Mouse (Mus musculus) layer of hippocampus, adult 11-12 months (tissue): ENCODE data around the gene Myl4.
"Not testable (repeated sequence)": the region's sequence is repeated elsewhere in the genome, so short reads cannot be mapped to it uniquely, and the experiment has no call there.

Experiments used
- DNase-seq: peaks from one replicate; pipeline ENCODE4 v3.0.0; 2022; ENCODE audit warnings: low spot score

Myl4 gene

DNA sequence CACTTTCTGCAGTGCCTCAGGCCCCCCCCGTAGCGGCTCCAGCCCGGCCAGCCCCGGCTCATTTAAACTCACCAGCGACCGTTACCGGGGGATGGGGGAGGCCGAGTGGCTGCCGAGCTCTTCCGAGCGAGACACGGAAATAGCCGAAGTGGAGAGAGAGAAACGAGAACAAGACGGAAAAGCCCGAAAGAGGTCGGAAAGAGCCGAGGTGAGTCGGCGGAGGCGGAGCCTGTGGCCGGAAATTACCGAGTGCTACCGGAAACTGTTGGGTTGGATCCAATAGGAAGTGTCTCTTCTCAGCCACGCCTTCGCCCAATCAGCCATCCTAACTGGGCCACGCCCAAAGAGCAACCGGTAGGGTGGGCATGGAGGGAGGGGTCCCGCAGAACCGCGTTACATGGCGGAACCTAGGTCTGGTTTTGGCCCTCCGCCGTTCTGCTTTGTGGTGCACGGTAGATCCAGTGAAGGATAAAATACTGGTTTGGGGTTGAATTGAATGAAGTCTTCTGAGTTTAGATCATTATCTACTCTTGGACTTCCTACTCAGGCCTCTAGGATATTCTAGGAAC, at the start of gene Myl4, which contains the start of gene Cdc27:
Gene Myl4 (plus strand): TSS at position 258 of the 569 bp plus-strand sequence.
Gene Cdc27 (minus strand): TSS at position 215 of the 569 bp plus-strand sequence.
- peak; percentile 100 for DNase-seq

DNA sequence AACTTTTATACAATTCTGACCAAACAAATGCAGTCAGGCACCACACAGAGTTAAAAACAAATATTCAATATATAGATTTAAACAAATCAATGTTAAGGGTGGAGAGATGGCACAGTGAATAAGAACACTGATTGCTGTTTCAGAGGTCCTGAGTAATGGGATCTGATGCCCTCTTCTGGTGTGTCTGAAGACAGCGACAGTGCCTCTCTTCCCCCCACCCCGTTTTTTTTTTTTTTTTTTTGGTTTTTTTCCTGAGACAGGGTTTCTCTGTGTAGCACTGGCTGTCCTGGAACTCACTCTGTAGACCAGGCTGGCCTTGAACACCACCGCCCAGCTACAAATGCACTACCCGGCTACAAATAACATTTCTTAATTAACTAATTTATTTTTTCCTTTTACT, 42.0 kb upstream of the Myl4 start:
- DNase-seq: no peak

DNA sequence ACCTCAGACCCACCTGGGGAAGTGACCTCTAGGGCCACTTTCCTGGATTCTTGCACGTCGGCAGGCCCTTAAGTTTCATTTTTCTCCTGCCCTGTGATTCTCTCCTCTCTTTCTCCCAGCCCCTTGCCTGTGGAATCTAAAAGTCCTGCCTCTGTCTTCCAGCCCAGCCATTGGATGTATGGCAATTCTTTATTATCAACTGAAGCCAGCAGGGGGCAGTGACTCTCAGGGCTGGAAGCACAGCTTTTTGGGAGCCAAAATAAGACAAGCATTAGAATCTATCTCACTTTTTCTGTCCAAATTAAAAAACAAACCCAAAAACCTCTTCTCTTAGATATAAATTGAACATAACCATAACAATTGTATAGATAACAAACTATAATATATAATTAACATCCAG, 39.9 kb upstream of the Myl4 start:
- peak; percentile 17 for DNase-seq

DNA sequence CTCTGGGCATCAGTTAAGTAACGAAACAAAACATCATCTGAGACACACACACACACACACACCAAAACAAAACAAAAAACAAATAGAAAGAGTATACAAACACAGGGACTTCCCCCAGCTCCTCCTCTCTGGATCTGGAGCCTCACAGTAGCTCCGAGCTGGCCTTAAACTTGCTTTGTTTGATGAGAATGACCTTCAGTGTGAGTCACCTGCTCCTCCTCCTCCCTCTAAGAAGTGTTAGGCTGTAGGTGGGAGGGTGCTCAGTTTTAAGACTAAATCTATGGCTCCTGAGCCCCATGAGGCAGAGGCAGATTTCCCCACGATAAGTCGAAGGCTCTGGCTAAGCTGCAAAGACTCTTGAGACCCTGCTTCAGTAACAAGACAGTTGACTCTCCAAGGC, 38.0 kb upstream of the Myl4 start:
- no peak for DNase-seq

DNA sequence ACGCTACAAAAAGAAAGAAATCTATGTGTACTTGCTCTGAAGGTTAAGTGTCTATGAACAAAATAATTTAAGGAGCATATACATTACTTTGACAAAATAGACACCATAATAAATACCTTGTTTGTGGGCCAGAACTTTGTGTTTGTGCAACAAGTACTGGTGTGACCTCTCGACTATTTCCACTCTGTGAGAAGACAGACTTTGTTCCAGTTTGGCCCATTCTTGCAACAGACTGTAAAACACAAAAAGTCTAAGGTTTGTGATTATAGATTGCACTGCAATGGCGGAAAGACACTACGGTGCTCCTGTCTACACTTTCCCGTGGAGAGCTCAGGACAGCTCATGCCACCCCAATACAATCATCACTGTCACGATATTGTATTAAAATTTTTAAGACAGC, 24.5 kb upstream of the Myl4 start:
- no peak for DNase-seq

DNA sequence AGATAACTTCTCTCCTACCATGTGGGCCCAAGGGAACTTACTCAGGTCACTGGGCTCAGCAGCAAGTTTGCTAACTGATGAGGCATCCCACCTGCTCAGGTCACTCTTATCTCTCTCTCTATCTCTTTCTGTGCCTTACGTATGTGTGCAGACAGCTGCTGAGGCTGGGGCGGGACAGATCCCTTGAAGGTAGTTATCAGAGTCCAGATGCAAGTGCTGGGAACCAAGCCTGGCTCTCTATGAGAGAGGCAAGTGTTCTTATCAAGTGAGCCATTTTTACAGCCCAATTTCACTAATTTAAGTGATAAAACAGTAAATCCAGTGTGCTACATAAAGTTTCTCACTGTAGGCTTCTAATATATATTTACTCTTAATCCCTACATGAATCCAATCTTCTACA, 13.6 kb upstream of the Myl4 start:
- DNase-seq: no peak

DNA sequence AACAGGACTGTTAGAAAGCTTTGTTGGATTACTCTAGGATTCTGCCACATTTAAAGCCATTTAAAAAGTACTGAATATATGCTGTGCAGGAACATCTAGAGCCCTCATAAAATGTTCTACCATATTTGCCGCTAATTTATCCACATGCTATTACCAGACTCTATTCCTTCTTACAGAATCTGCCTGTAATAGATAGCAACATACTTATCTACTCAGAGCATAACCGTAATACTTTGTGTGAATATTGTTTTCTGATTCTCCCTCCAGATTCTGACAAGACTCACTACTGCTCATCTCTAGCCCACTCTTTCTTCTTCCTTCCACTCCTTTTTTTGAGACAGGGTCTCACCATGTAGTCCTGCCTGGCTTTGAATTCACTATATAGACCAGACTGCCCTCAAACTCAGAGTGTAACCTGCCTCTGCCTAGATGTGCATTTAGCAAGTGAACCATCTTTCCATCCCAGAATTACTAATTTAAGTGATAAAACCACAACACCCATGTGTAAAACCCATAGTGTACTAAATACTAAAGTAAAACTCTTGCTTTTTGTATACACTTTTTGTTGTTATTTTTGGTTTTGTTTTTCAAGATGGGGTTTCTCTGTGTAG, 12.4 kb upstream of the Myl4 start:
- DNase-seq: no peak

DNA sequence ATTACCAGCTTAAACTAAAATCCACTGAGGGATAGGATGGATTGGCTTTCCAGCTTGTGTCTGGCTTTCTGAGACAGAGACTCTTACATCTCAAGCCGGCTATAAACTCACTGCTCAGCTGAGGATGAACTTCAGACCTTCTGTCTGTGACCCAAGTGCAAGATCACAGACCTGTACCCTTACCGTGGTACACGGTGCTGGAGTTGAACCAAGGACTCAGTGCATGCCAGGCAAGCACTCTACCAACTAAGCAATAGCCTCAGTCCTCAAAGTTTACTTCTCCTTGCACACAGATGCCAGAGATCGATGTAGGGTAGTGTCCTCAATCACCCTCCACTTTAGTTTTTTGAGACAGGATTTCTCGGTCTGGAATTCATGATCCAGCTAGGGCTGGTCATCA, 10.7 kb upstream of the Myl4 start:
- DNase-seq: no peak

DNA sequence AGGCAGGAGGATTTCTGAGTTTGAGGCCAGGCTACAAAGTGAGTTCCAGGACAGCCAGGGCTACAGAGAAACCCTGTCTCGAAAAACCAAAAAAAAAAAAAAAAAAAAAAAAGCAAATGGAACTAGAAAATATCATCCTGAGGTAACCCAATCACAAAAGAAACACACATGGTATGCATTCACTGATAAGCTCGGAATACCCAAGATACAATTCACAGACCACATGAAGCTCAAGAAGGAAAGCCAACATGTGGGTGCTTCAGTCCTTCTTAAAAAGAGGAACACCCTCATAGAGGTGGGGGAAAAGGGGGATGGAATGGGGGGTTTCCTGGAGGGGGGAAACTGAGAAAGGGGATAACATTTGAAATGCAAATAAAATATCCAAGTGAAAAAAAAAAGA, 7.1 kb upstream of the Myl4 start:
- not testable (repeated sequence) for DNase-seq

DNA sequence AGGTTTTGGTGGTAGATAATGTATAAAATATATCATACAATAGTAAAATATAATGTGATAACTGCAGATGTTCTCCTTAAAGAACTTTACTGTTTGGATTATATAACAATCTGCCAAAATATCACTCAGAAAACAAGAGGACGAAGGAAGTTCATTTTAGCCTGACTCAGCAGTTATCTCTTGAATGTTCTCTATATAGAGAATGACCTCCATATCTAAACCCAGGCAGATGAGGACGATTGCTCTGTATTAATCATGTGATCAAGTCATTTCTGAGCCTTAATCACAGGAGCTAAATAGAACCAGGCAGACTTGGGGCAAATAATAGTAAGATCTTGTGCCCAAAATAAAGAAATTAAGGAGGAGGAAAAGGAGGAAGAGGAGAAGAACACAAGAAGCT, 6.0 kb upstream of the Myl4 start:
- no peak for DNase-seq

DNA sequence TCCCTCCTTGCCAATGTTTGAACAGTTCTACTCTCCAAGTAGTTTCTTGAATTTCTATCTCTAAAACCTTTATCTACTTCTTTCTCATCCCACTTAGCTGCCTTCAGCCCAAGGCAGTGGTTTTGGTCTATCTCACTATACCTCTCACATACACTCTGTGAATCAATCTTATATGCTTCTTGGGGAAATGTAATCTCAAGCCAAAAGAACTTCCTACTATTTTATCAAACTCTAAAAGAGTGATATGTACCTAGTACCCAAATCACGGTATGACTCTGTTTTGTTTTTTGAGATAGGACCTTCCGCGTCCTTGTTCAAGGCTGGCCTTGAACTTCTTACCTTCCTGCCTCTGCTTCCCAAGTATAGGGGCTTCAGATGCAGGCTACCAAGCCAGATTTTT, 3.0 kb upstream of the Myl4 start:
- DNase-seq: no peak

DNA sequence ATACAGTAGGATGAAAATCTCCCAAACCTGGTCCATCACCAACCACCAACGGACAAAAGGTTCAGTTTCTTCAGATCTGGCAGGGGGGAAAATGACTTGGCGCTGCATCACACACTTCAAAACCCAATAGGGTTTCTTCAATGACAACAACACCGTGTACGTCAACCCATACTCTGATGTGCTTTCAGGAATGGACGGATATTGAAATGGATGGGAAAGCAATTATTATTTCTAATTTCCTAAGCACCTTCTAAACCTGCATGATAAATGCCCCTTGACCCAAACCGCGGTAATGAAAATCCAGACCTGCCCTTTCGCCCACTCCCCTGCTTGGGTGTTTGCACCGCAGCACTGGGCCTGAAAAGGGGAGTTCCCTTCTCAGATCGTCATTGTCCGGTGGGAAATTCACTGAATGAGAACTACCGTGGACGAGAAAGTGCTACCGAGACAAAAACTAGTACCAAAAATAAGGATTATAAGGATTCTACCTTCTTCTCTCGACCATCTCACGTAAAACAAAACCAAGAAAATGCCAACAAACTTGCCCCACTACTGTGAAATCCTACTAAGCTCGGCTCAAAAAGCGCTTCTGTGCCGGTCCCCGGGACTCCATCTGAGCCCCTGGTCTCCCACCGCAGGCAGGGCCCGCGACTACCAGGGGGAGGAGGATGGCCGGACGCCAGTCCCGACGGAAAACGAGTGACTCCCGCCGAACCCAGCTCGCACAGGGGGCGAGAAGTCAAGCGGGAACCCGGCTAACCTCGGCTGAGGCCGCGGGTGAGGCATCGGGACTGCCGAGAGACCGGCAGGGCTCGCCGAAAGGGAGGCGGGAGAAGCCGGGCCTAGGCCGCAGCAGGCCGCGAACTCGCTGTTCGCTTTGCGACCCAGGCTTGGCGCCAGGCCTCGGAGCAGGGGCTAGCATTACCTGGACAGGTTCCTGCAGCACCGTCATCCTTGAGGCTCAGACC, 741 bp upstream of the Myl4 start:
- no peak for DNase-seq

DNA sequence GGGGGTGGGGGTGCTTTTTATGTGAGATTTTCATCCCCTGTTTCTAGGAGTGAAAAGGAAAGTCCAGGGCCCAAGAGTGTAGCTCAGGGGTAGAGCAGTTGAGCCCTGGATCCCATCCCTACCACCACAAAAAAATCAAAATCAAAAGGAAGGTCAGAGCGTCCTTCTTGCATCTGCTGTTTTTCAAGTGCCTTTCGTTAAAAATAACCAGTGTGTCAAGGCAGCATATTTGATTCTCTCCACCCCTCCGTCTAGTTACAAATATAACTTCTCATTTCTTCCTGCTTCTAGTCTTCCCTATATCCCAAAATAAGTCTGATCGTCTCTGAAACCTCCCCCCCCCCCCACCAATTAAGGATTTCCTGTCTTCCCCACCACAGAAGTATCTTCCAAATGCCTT, 7.6 kb downstream of the Myl4 start:
- DNase-seq: no peak

DNA sequence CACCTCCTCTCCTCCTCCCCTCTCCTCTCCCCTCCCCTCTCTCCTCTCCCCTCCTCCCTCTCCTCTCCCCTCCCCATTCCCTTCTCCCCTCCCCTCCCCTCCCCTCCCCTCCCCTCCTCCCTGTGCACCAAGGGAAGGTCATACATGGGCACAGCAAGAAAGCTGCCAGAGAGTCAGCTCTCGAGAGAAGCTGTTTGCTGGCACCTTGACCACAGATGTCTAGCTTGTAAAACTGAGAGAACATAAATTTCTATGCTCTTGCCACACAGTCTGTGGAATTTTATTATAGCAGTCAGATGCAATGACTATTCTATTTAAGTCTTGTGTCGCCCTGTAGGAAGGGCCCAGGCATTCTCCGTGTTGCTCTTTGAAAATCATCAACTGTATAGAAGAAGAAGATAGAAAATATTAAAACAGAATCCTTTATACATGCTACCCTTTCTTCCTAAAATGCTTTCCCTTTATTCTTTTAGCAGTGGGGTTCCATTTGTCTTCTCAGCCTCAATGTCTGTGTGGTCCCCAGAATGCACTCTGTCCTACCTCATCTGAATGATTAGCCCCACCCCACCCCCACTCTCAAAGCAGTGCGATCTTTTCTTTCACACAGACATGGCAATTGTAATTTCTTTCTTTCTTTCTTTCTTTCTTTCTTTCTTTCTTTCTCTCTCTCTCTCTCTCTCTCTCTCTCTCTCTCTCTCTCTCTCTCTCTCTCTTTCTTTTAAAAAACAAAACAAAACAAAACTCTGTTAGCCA, 8.4 kb downstream of the Myl4 start:
- no peak for DNase-seq

DNA sequence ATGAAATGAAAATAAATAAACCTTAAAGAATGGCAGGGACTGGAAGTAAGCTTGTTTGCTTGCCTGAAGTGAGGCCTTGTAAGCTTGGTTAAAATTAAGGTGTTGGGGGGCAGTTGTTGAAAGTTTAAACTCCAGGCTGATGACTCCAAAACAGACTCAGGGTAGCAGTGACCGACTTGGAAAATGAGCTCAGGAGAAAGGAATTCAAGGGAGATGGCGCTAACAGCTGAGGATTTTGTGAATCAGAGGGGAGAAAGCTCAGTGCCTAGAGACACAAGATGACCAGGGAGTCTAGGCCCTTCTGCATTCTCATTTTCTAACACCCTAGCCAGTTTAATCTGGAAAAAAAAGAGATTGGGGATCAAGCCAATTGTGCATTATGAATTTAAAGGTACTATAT, 10.5 kb downstream of the Myl4 start:
- DNase-seq: no peak

DNA sequence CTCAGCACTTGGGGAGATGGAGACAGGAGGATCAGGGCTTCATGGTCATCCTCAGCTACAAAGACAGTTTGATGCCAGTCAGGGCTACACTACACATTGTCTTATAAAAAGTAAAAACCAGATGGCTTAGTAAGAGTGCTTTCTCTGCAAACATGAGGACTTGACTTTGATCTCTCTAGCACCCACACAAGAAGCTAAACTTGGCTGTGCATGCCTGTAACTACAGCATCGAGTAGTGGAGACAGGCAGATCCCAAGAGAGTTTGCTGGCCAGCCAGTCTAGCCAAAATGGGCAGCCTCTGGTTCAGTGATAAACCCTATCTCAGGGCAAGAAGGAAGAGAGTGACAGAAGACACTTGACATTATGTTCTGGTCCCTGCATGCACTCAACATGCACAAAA, 13.0 kb downstream of the Myl4 start:
- DNase-seq: no peak

DNA sequence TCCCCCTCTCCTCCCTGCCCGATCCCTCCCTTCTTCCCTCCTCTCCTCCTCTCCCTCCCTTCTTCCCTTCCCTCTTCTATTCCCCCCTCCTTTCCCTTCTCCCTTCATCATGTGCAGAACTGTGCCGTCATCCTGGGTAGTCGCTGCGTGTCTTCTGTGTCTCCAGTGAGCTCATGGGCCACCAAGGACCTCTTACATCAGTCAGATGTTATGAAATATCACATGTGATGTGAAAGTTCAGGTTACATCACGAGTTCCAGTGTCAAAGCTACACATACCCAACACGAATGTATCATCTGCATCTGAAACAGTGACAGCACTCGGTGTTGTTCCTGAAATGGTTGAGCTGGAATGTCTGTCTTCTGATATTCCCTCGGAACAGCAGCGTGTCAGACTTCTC, 14.7 kb downstream of the Myl4 start:
- DNase-seq: no peak

DNA sequence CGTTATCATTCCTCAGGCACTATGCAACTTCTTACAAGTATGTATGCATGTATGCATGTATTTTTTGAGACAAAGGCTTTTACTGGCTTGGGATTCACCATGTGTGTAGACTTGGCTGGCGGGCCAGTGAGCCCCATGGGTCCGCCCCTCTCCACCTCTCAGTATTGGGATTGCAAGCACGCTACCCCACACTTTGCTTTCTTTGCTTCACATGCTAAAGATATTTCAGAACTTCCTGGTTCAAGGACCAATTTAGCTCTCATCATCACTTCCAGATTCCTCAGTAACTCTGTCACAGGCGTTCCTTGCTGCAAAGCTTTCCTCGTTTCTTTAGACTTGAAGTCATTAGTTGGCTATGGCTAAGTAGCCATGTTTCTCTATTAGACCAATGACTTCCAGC, 15.6 kb downstream of the Myl4 start:
- no peak for DNase-seq

DNA sequence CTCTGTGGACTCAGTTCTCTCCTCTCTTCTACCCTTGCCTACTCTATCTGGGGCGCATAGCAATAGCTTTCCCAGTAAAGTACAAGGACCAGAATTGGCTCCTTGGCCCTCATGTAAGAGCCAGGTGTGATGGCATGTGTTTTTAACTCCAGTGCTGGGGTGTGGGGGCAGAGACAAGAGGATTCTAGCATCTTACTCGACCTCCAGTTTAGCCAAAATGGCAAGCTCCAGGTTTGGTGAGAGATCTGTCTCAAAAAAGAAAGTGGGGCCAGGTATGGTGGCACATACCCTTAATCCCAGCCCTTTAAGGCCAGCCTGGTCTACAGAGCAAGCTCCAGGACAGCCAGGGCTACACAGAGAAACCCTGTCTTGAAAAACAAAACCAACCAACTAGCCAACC, 16.3 kb downstream of the Myl4 start:
- no peak for DNase-seq

DNA sequence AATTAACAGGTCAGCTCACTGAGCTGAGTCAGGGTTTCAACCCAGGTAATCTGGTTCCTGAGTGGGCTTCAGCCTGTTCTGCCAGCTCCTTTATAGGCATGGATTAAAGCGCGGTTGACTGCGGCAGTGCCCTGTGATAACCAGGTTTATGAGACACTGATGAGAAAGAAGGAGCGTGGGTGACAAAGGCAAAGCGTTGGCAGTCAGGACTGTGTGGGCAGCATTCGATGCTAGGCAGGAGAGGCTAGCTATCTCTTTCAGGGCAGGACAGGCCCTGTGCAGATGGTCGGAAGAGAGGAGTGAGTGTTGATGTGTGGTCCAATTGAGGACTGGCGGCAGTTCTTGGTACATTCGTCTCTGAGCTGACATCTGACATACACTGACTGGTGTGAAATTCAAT, 17.3 kb downstream of the Myl4 start:
- no peak for DNase-seq

DNA sequence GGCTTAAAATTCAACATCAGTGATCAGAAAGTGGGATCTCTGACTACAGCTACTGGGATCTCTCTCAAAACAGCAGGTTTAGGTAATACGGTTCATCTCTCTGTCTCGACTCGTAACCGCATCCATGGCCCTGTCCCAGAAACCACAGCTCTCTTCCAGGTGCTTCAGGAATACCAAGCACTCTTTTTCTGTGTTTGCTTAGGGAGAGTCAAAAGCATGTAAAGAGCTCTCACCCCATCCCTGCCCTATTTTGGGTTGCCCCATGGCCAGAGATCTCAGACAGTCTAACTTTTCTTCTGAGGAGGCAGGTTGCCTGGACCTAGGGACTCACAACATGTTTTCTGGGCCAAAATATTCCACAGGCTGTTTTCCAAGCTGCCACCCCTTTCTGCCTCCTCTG, 17.9 kb downstream of the Myl4 start:
- DNase-seq: no peak

DNA sequence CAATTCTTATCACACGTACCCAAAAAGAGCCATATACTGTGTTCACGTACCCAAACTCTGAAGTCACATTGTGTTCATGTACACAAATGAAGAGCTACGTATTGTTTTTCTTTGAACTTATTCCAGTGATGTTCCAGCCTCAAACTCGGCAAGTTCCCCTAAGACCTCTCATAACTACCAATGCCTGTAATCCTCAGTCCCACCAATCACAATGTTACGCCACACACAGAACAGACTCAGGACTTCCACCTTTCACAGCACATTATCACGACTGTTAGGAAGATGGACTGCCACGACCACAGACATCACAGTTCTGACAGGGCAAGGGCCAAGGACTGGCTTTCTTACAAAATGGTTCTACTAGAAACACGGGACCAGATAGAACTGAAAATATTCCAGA, 20.1 kb downstream of the Myl4 start:
- DNase-seq: not testable (repeated sequence)
